15 mouse cellular contexts compared by ENCODE assay signal in the genomic region with DNA sequence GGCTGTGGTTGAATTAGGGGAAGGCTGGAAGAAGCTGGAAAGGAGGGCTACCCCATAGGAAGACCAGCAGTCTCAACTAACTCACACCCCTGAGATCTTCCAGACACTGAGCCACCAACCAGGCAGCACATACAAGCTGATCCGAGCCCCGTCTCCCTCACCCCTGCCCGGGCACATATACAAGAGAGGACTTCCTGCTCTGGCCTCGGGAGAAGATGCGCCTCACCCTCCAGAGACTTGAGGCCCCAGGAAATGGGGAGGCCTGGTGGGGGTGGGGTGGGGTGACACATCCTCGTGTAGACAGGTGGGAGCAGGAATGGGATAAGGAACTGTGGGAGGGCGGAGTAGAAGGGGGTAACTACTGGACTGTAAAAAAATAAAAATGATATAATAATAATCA. TPM values are rescaled to one million over a fixed set of nuclear protein-coding genes. Genes with fewer than 3 reads are reported as not detected.
DNase-seq lines count a peak whose midpoint lies in the region; ATAC-seq lines count a peak whose summit lies in the region.
"Had no signal": no experiment of that assay in that cellular context is flagged by ENCODE, and none has a peak within 500 bp of the region (broad histone marks: within the 10 kb centered on the region; RNA-seq: fewer than 3 reads in every experiment).

No protein-coding gene starts in this region.

- H3K4me3 ChIP-seq in embryonic facial prominence, embryonic 12.5 days, result no peak overlapping the region
- no peak overlapping the region for H3K4me3 ChIP-seq in embryonic facial prominence, embryonic 10.5 days
- no peak overlapping the region for H3K4me3 ChIP-seq in liver, embryonic 12.5 days
- no peak overlapping the region for H3K4me3 ChIP-seq in hindbrain, embryonic 14.5 days (replicated peaks; ENCODE audit: low read length)
- H3K4me3 ChIP-seq: forebrain, embryonic 12.5 days; heart, embryonic 13.5 days; neural tube, embryonic 13.5 days had no signal

- no peaks in the 10 kb centered on the region for H3K27me3 ChIP-seq in embryonic facial prominence, embryonic 12.5 days
- H3K27me3 ChIP-seq in embryonic facial prominence, embryonic 10.5 days (replicated peaks; ENCODE audit: low read depth, poor library complexity, severe bottlenecking), result no peaks in the 10 kb centered on the region
- no peaks in the 10 kb centered on the region for H3K27me3 ChIP-seq in liver, embryonic 12.5 days (replicated peaks)
- H3K27me3 ChIP-seq in splenic B cell, adult 2 months (ENCODE audit: control insufficient read depth, insufficient read depth, low read length, poor library complexity, severe bottlenecking), result no peaks in the 10 kb centered on the region
- H3K27me3 ChIP-seq in hindbrain, embryonic 14.5 days (ENCODE audit: control insufficient read depth, insufficient read depth, low read length), result no peaks in the 10 kb centered on the region
- H3K27me3 ChIP-seq: forebrain, embryonic 12.5 days; heart, embryonic 13.5 days; neural tube, embryonic 13.5 days had no signal

- ATAC-seq in embryonic facial prominence, embryonic 12.5 days (ENCODE audit: insufficient number of reproducible peaks, insufficient read depth, low FRiP score, low TSS enrichment), result 0 out of 2 replicates have a peak, but pooled peaks have one; percentile 47
- peak; percentile 46; the same call in 1 of the 2 replicates for ATAC-seq in liver, embryonic 12.5 days
- no peak for ATAC-seq in hindbrain, embryonic 14.5 days (ENCODE audit: low FRiP score)

- DNase-seq in embryonic facial prominence, embryonic 10.5 days (ENCODE audit: low spot score), result no peak
- DNase-seq in splenic B cell, adult 2 months (ENCODE audit: low read depth, low spot score), result peak; percentile 25
- peak; percentile 70 for DNase-seq in thymus, postnatal 4 days
- no peak for DNase-seq in heart, adult 8-10 months (ENCODE audit: low spot score)
- DNase-seq in hindbrain, embryonic 14.5 days (ENCODE audit: low spot score), result no peak
- DNase-seq in cerebellum, adult 11 months, result no peak
- DNase-seq: gastrocnemius, postnatal 36 days; heart, postnatal 4 days; kidney, adult 9 months; right cerebral cortex, postnatal 25 days had no signal

- H3K9me3 ChIP-seq in embryonic facial prominence, embryonic 12.5 days, result no peaks in the 10 kb centered on the region
- no peaks in the 10 kb centered on the region for H3K9me3 ChIP-seq in embryonic facial prominence, embryonic 10.5 days
- no peaks in the 10 kb centered on the region for H3K9me3 ChIP-seq in liver, embryonic 12.5 days (replicated peaks)
- H3K9me3 ChIP-seq in hindbrain, embryonic 14.5 days (ENCODE audit: control insufficient read depth, low read length), result no peaks in the 10 kb centered on the region
- H3K9me3 ChIP-seq: forebrain, embryonic 12.5 days; heart, embryonic 13.5 days; neural tube, embryonic 13.5 days had no signal

- no peak overlapping the region for H3K9ac ChIP-seq in embryonic facial prominence, embryonic 12.5 days
- no peak overlapping the region for H3K9ac ChIP-seq in liver, embryonic 12.5 days
- H3K9ac ChIP-seq in hindbrain, embryonic 14.5 days, result no peak overlapping the region
- H3K9ac ChIP-seq: forebrain, embryonic 12.5 days; heart, embryonic 13.5 days; neural tube, embryonic 13.5 days had no signal

- no peak overlapping the region for H3K27ac ChIP-seq in embryonic facial prominence, embryonic 12.5 days
- no peak overlapping the region for H3K27ac ChIP-seq in embryonic facial prominence, embryonic 10.5 days (replicated peaks)
- H3K27ac ChIP-seq in liver, embryonic 12.5 days, result no peak overlapping the region
- H3K27ac ChIP-seq in hindbrain, embryonic 14.5 days, result no peak overlapping the region
- H3K27ac ChIP-seq: forebrain, embryonic 12.5 days; heart, embryonic 13.5 days; neural tube, embryonic 13.5 days had no signal

- no peaks in the 10 kb centered on the region for H3K36me3 ChIP-seq in embryonic facial prominence, embryonic 12.5 days
- H3K36me3 ChIP-seq in embryonic facial prominence, embryonic 10.5 days (replicated peaks), result no peaks in the 10 kb centered on the region
- 0 out of 2 replicates have a peak, but pooled peaks cover 3% of the 10 kb centered on the region for H3K36me3 ChIP-seq in liver, embryonic 12.5 days
- 0 out of 2 replicates have a peak, but pooled peaks cover 2% of the 10 kb centered on the region for H3K36me3 ChIP-seq in splenic B cell, adult 2 months (ENCODE audit: control insufficient read depth, insufficient read depth, low read length, poor library complexity, severe bottlenecking)
- H3K36me3 ChIP-seq in hindbrain, embryonic 14.5 days (replicated peaks; ENCODE audit: control insufficient read depth, insufficient read depth), result no peaks in the 10 kb centered on the region
- H3K36me3 ChIP-seq: forebrain, embryonic 12.5 days; heart, embryonic 13.5 days; neural tube, embryonic 13.5 days had no signal

- WGBS in embryonic facial prominence, embryonic 12.5 days, result 76% methylated on average over 7 of the region's 7 CpGs
- WGBS in embryonic facial prominence, embryonic 10.5 days, result 90% methylated on average over 7 of the region's 7 CpGs
- WGBS in liver, embryonic 12.5 days (ENCODE audit: insufficient replicate concordance), result 49% methylated on average over 7 of the region's 7 CpGs
- WGBS in hindbrain, embryonic 14.5 days, result 85% methylated on average over 7 of the region's 7 CpGs

- H3K4me2 ChIP-seq in embryonic facial prominence, embryonic 12.5 days (replicated peaks), result no peak overlapping the region
- H3K4me2 ChIP-seq in liver, embryonic 12.5 days, result no peak overlapping the region
- H3K4me2 ChIP-seq in hindbrain, embryonic 14.5 days (replicated peaks), result no peak overlapping the region
- H3K4me2 ChIP-seq: forebrain, embryonic 12.5 days; heart, embryonic 13.5 days; neural tube, embryonic 13.5 days had no signal

- 0 out of 2 replicates have a peak, but pooled peaks cover 5% of the 10 kb centered on the region for H3K4me1 ChIP-seq in embryonic facial prominence, embryonic 12.5 days
- peaks cover 2% of the 10 kb centered on the region; the same call in 1 of the 2 replicates for H3K4me1 ChIP-seq in embryonic facial prominence, embryonic 10.5 days
- peaks cover 11% of the 10 kb centered on the region for H3K4me1 ChIP-seq in liver, embryonic 12.5 days
- H3K4me1 ChIP-seq in hindbrain, embryonic 14.5 days (replicated peaks; ENCODE audit: control insufficient read depth, insufficient read depth, low read length), result no peaks in the 10 kb centered on the region
- H3K4me1 ChIP-seq: forebrain, embryonic 12.5 days; neural tube, embryonic 13.5 days had no signal

RNA-seq across cellular contexts. Expression of a gene that starts 45.0 kb away (rescaled TPM):
- 5.7 and 7.2 TPM in 2 replicates for polyA plus RNA-seq in embryonic facial prominence, embryonic 12.5 days (2016; fragmentation: Nextera tagmentation; extraction: Ambion mirVana)
- polyA plus RNA-seq in embryonic facial prominence, embryonic 10.5 days (2016; fragmentation: Nextera tagmentation; extraction: Ambion mirVana), result 3.6 and 3.7 TPM in 2 replicates
- 2.2 and 2.5 TPM in 2 replicates for polyA plus RNA-seq in liver, embryonic 12.5 days (2016; fragmentation: Nextera tagmentation; extraction: Ambion mirVana)
- total RNA-seq in heart, adult 8-10 months (2022), result 10 to 100 TPM in 3 of 4 experiments, 1 to 10 TPM in 1; 9.9 to 14.3 (median 12.0) TPM
- polyA plus RNA-seq in hindbrain, embryonic 14.5 days (2014; fragmentation: Nextera tagmentation; extraction: Ambion mirVana), result 6.3 and 7.2 TPM in 2 replicates

Comparison
In these comparisons a context has a peak if more than half of its experiments do, and no peak if none do; other contexts are left out.
1. DNase-seq: peak in splenic B cell, adult 2 months (single experiment) and thymus, postnatal 4 days (single experiment); none in embryonic facial prominence, embryonic 10.5 days (single experiment), heart, adult 8-10 months (single experiment), hindbrain, embryonic 14.5 days (single experiment) and cerebellum, adult 11 months (single experiment).